Mouse (Mus musculus): ENCODE measurements at regions not wholly inside any gene's neighbourhood (a gene's known extent, or its start where the extent isn't known, plus 50 kb on each side); places are given as distances from the start of the nearest gene placed in this dataset.

- TF ChIP-seq CTCF (IDR thresholded peaks at IDR 0.05; ENCODE audit: low read depth) (no peak), EP300 (IDR thresholded peaks at IDR 0.05; ENCODE audit: low read depth) (no peak)
Observed at GRCm38 (mm10) chr13:110994596-110994995, 260.2 kb upstream of the Actbl2 start.
